Mouse (Mus musculus): ENCODE measurements around the gene Pdia5.

Gene Pdia5

DNA sequence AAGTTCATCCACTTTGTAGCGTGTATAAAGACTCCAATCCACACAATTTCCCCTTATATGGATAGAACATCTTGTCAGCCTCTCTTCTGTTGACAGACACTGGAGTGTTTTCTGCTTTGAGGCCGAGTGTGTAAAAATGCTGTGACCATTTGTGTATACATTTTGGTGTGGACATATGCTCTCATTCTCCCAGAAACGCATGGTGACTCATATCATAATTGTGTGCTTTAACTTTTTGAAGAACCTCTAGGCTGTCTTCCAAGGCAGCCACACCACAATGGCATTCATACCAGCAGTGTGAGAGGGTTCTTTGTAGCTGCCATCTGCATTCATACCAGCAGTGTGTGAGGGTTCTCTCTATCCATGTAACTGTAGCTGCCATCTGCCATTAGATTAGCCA is 105.0 kb downstream of the Pdia5 start:
- no peak for TF ChIP-seq CTCF (conservative IDR thresholded peaks at IDR 0.05; ENCODE audit: low read length)
- no peak for TF ChIP-seq POU5F1 (IDR thresholded peaks at IDR 0.05; ENCODE audit: borderline replicate concordance, low read length)
- TF ChIP-seq NANOG (IDR thresholded peaks at IDR 0.05; ENCODE audit: borderline replicate concordance, low read length): no peak
- no peaks in the 10 kb centered on the region for H3K27me3 ChIP-seq (ENCODE audit: insufficient read depth, low read length)
- no peak overlapping the region for H3K4me3 ChIP-seq (replicated peaks; ENCODE audit: low read length)
- H3K9me3 ChIP-seq (ENCODE audit: low read length): peaks cover 7% of the 10 kb centered on the region
- no peaks in the 10 kb centered on the region for H3K36me3 ChIP-seq (ENCODE audit: insufficient read depth, low read length)
- no peaks in the 10 kb centered on the region for H3K4me1 ChIP-seq (replicated peaks; ENCODE audit: low read depth, low read length)

DNA sequence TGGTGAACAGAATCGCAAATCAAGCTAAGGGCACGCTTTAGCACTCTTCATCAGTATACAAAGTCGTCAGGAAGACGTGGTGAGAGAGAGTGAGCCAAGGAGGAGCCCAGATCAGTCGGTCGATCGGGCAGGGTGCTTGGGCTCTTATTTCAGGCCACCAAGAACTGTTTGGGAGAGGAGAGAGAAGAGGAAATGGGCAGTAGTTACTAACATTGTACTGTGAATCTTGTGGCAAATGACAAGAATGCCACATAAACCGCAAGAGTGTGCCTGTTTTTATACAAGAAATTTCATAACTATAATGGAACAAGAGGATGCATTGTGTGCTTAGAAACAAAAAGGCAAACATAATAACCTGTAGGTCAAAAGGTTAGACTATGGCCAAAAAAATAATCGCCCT is 110.6 kb downstream of the Pdia5 start:
- Histone ChIP-seq H3K27me3 (ENCODE audit: insufficient read depth, low read length) (no peaks in the 10 kb centered on the region), H3K4me3 (replicated peaks; ENCODE audit: low read length) (no peak overlapping the region), H3K9me3 (ENCODE audit: low read length) (no peaks in the 10 kb centered on the region), H3K4me1 (replicated peaks; ENCODE audit: low read depth, low read length) (no peaks in the 10 kb centered on the region), H3K36me3 (ENCODE audit: insufficient read depth, low read length) (no peaks in the 10 kb centered on the region)
- no peak for TF ChIP-seq CTCF (conservative IDR thresholded peaks at IDR 0.05; ENCODE audit: low read length)
- no peak for TF ChIP-seq NANOG (IDR thresholded peaks at IDR 0.05; ENCODE audit: borderline replicate concordance, low read length)
- TF ChIP-seq POU5F1 (IDR thresholded peaks at IDR 0.05; ENCODE audit: borderline replicate concordance, low read length): no peak

DNA sequence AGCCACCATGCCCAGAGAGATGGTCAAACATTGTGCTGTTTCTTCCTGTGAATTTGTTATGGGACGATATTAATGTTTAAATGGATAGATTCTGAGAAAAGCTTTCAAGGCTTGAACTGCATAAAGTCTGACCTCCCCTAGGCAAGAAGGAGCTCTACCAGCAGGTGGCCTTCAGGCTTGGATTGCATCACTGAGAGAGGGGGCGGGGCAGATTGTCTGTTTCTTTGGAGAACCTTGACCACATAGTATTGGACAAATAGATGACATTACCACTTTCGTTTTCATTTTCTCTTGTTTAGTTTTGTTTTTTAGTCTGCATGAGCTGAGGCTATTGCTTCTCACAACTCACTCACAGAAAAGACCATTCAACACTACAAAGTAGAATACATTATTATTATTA is 111.3 kb downstream of the Pdia5 start:
- no peaks in the 10 kb centered on the region for H3K4me1 ChIP-seq (replicated peaks; ENCODE audit: low read depth, low read length)
- no peaks in the 10 kb centered on the region for H3K27me3 ChIP-seq (ENCODE audit: insufficient read depth, low read length)
- TF ChIP-seq NANOG (IDR thresholded peaks at IDR 0.05; ENCODE audit: borderline replicate concordance, low read length) (no peak), POU5F1 (IDR thresholded peaks at IDR 0.05; ENCODE audit: borderline replicate concordance, low read length) (no peak)
- H3K36me3 ChIP-seq (ENCODE audit: insufficient read depth, low read length): no peaks in the 10 kb centered on the region
- no peaks in the 10 kb centered on the region for H3K9me3 ChIP-seq (ENCODE audit: low read length)
- H3K4me3 ChIP-seq (replicated peaks; ENCODE audit: low read length): no peak overlapping the region

DNA sequence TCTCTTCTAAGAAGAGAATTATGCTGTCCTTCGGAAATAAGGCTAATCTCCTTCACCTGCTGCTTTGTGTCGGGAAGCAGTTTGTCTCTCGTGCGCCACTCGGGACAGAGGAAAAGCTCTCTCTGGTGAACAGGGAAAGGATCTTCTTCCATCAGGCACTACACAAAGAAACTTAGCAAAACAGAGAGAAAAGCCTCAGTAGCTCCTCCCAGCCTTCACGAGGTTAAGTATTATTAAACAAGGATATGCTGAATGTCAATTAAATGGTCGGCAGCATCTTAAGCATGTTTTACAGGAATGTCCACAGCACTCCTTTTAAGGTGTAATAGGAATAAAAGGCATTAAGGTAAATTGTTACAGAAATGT is 126.6 kb downstream of the Pdia5 start:
- H3K36me3 ChIP-seq (ENCODE audit: insufficient read depth, low read length): peaks cover 16% of the 10 kb centered on the region
- peaks cover 29% of the 10 kb centered on the region for H3K4me1 ChIP-seq (replicated peaks; ENCODE audit: low read depth, low read length)
- peak overlapping the region; percentile 95 for H3K4me3 ChIP-seq (replicated peaks; ENCODE audit: low read length)
- H3K9me3 ChIP-seq (ENCODE audit: low read length): no peaks in the 10 kb centered on the region
- TF ChIP-seq CTCF (conservative IDR thresholded peaks at IDR 0.05; ENCODE audit: low read length): no peak
- no peak for TF ChIP-seq NANOG (IDR thresholded peaks at IDR 0.05; ENCODE audit: borderline replicate concordance, low read length)
- no peak for TF ChIP-seq POU5F1 (IDR thresholded peaks at IDR 0.05; ENCODE audit: borderline replicate concordance, low read length)
- H3K27me3 ChIP-seq (ENCODE audit: insufficient read depth, low read length): no peaks in the 10 kb centered on the region

DNA sequence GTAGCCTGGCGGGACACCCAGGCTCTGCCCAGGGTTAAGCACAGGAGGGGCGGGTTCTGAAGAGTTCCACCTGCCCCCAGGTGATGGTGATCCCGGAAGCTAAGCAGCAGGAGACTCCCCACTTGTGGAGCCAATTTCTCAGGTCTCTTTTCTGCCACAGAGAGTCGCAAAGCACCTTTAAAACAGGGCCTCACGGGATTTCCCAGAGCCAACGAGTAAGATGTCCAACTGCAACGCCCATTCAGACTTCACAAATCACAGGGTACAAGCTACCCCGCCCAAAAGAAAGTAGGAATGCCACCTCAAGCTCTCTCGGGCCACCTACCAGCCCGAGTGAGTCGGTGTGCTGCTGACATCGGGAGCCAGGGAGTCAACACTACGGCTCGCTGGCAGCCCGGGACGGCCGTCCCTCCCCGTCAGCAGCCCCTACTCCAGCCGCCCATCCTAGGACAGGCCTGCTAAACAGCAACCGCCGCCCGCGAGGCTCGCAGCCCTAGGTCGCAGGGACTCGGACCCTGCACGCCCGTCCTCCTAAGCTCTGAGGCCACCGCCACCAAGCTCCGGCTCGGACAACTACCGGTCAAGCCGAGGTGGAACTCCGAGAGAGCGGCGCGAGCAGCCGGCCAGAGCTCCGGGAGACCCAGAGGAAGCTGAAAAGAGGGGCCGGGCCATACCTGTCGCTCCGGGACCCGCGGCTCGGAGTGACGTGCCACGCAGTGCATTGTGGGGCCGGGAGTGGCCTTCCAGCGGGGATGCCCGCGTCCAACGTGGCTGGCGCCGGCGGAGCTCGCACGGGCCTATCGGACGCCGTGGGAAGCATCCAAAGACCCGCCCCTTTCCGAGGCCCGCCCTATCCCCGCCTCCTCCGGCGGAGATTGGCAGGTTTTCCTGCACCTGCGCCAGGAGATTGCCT is 127.3 kb downstream of the Pdia5 start, which contains the start of gene Sec22a:
Gene Sec22a, minus strand, starts transcription at position 769 of the 913 bp plus-strand sequence.
- Histone ChIP-seq H3K4me1 (replicated peaks; ENCODE audit: low read depth, low read length) (peaks cover 29% of the 10 kb centered on the region), H3K36me3 (ENCODE audit: insufficient read depth, low read length) (peaks cover 20% of the 10 kb centered on the region), H3K9me3 (ENCODE audit: low read length) (no peaks in the 10 kb centered on the region), H3K27me3 (ENCODE audit: insufficient read depth, low read length) (no peaks in the 10 kb centered on the region), H3K4me3 (replicated peaks; ENCODE audit: low read length) (peak within 1 kb of the TSS; percentile 95)
- TF ChIP-seq CTCF (conservative IDR thresholded peaks at IDR 0.05; ENCODE audit: low read length): no peak
- TF ChIP-seq POU5F1 (IDR thresholded peaks at IDR 0.05; ENCODE audit: borderline replicate concordance, low read length): no peak
- no peak for TF ChIP-seq NANOG (IDR thresholded peaks at IDR 0.05; ENCODE audit: borderline replicate concordance, low read length)

DNA sequence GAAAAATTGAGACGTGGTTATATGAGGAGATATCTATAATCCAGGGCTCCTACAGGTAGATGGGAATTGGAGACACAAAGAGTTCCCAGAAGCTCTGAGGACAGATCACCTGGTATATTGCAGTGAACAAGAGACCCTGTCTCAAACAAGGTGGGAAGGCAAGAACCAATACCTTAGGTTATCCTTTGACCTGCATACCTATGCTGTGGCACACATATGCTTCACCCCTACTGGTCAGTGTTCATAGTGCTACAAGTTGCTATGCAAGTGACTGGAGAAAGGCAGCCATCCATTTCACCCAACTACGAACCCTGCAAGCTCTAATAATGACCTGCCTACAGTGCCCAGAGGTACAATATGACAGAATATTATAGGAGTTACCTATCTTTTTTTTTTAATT is 128.5 kb downstream of the Pdia5 start:
- Histone ChIP-seq H3K9me3 (ENCODE audit: low read length) (no peaks in the 10 kb centered on the region), H3K4me3 (replicated peaks; ENCODE audit: low read length) (no peak overlapping the region), H3K36me3 (ENCODE audit: insufficient read depth, low read length) (peaks cover 24% of the 10 kb centered on the region), H3K4me1 (replicated peaks; ENCODE audit: low read depth, low read length) (peaks cover 29% of the 10 kb centered on the region), H3K27me3 (ENCODE audit: insufficient read depth, low read length) (no peaks in the 10 kb centered on the region)
- TF ChIP-seq POU5F1 (IDR thresholded peaks at IDR 0.05; ENCODE audit: borderline replicate concordance, low read length): no peak
- TF ChIP-seq CTCF (conservative IDR thresholded peaks at IDR 0.05; ENCODE audit: low read length): no peak
- TF ChIP-seq NANOG (IDR thresholded peaks at IDR 0.05; ENCODE audit: borderline replicate concordance, low read length): no peak

DNA sequence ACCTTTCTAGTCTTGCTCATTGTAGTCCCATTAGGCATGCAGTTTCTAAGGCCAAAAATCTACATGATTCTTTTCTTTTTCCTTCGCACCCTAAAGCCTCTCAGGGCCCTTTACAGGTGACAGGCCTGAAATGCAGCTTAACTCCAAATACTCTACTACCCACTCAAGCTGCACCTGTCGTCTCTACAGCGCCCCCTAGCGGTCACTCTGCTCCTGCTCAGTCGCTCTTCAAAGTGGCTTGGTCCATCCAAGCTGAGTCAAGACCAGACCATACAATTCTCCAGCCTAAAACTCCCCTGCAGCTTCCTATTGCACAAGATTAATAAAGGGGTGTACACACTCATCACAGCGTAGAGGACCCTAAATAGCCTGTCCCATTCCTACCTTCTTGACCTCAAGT is 130.1 kb downstream of the Pdia5 start:
- Histone ChIP-seq H3K27me3 (ENCODE audit: insufficient read depth, low read length) (no peaks in the 10 kb centered on the region), H3K9me3 (ENCODE audit: low read length) (no peaks in the 10 kb centered on the region), H3K4me3 (replicated peaks; ENCODE audit: low read length) (no peak overlapping the region), H3K4me1 (replicated peaks; ENCODE audit: low read depth, low read length) (peaks cover 29% of the 10 kb centered on the region), H3K36me3 (ENCODE audit: insufficient read depth, low read length) (peaks cover 28% of the 10 kb centered on the region)
- no peak for TF ChIP-seq POU5F1 (IDR thresholded peaks at IDR 0.05; ENCODE audit: borderline replicate concordance, low read length)
- TF ChIP-seq CTCF (conservative IDR thresholded peaks at IDR 0.05; ENCODE audit: low read length): peak; percentile 92

DNA sequence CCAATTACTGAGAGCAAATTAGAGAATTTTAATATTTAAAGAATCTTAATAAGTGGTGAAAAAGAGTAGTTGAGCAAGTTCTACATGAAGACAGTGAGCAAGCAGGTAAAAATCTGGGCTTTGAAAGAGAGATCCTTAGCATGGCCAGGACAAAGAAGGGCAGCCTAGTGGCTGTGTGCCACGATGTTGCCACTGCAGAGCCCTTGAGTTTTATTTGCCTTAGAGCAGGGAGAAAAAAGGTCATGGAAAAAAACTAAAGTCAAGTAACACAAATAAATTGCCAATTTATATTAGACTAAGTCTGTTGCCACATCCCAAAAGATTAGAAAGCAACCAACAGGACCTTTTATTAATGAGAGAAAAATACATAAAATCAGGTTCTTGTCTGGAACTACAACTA is 133.2 kb downstream of the Pdia5 start:
- no peak overlapping the region for H3K4me3 ChIP-seq (replicated peaks; ENCODE audit: low read length)
- H3K9me3 ChIP-seq (ENCODE audit: low read length): no peaks in the 10 kb centered on the region
- no peaks in the 10 kb centered on the region for H3K27me3 ChIP-seq (ENCODE audit: insufficient read depth, low read length)
- peaks cover 13% of the 10 kb centered on the region for H3K4me1 ChIP-seq (replicated peaks; ENCODE audit: low read depth, low read length)
- H3K36me3 ChIP-seq (ENCODE audit: insufficient read depth, low read length): peaks cover 37% of the 10 kb centered on the region
- TF ChIP-seq POU5F1 (IDR thresholded peaks at IDR 0.05; ENCODE audit: borderline replicate concordance, low read length) (no peak), CTCF (conservative IDR thresholded peaks at IDR 0.05; ENCODE audit: low read length) (no peak), NANOG (IDR thresholded peaks at IDR 0.05; ENCODE audit: borderline replicate concordance, low read length) (no peak)

All from E14TG2a.4 (cell line).